Mouse (Mus musculus) kidney, postnatal 0 days (tissue): ENCODE measurements around the gene Trappc12. TPM values are rescaled to one million over a fixed set of nuclear protein-coding genes. Genes with fewer than 3 reads are reported as not detected.
"Not testable (repeated sequence)": the region's sequence is repeated elsewhere in the genome, so short reads cannot be mapped to it uniquely, and the experiment has no call there.

Source experiments
- ATAC-seq: fragments of 200-750 bp; cut with Nextera tagmentation; replicated peaks from 2 replicates; pipeline ENCODE4 v1.8.0; 2017; ENCODE audit warnings: low read depth, moderate number of reproducible peaks, moderate TSS enrichment, moderate library complexity; ENCODE audit not compliant: low FRiP score
- DNase-seq: peaks from one replicate; pipeline ENCODE4 v3.0.0-alpha.2; 2016; ENCODE audit warnings: low spot score
- H3K27ac ChIP-seq: fragments of 300-500 bp; sonication (generic); 2 replicates; pipeline ENCODE4 v1.5.1; 2014; ENCODE audit warnings: mild to moderate bottlenecking
- H3K27me3 ChIP-seq: fragments of 300-500 bp; sonication (generic); 2 replicates; pipeline ENCODE4 v1.6.1; 2014; ENCODE audit warnings: low read length, mixed read lengths; ENCODE audit not compliant: insufficient read depth
- H3K36me3 ChIP-seq: fragments of 300-500 bp; sonication (generic); 2 replicates; pipeline ENCODE4 v1.6.1; 2014; ENCODE audit warnings: low read length, mixed read lengths; ENCODE audit not compliant: insufficient read depth
- H3K4me1 ChIP-seq: fragments of 300-500 bp; sonication (generic); replicated peaks from 2 replicates; pipeline ENCODE4 v1.6.1; 2014; ENCODE audit warnings: antibody characterized with exemption, low read length, mixed read lengths; ENCODE audit not compliant: insufficient read depth
- H3K4me2 ChIP-seq: fragments of 300-500 bp; sonication (generic); 2 replicates; pipeline ENCODE4 v1.6.1; 2014; ENCODE audit warnings: mild to moderate bottlenecking, low read length, moderate library complexity, mixed read lengths
- H3K4me3 ChIP-seq: fragments of 300-500 bp; sonication (generic); replicated peaks from 2 replicates; pipeline ENCODE4 v1.5.1; 2014; ENCODE audit warnings: low read depth, low read length
- H3K9ac ChIP-seq: fragments of 300-500 bp; sonication (generic); 2 replicates; pipeline ENCODE4 v1.6.1; 2014; ENCODE audit warnings: low read depth, low read length
- H3K9me3 ChIP-seq: fragments of 300-500 bp; sonication (generic); replicated peaks from 2 replicates; pipeline ENCODE4 v1.6.1; 2016; ENCODE audit warnings: low read length, inconsistent platforms, mixed read lengths
- CTCF ChIP-seq: IDR thresholded peaks from 2 replicates; pipeline ENCODE4 v1.5.1; 2016; ENCODE audit warnings: antibody characterized with exemption, low read depth, mild to moderate bottlenecking, moderate library complexity
- WGBS: fragments of 180-500 bp; shearing (Covaris S2); extraction: QIAGEN DNeasy Blood & Tissue Kit; methylation state at CpG from one replicate; pipeline ENCODE4 v1.1.7; 2014; 5-methylcytosine and 5-hydroxymethylcytosine counted together
- polyA plus RNA-seq: library from polyadenylated mRNA; unstranded; fragments of >200 nt; fragmentation: Nextera tagmentation; extraction: Ambion mirVana; gene quantifications from 2 replicates; pipeline ENCODE4 v1.2.1, GENCODE M21; 2015

Gene Trappc12
- polyA plus RNA-seq, 1 experiment from 2014 or later = 29.5 TPM

GRCm38 (mm10) chr12:28743328-28743727 is 6.9 kb downstream of the Trappc12 start:
- Histone ChIP-seq H3K9ac (no peak overlapping the region), H3K9me3 (no peaks in the 10 kb centered on the region), H3K27ac (no peak overlapping the region), H3K4me3 (no peak overlapping the region), H3K4me1 (no peaks in the 10 kb centered on the region), H3K27me3 (no peaks in the 10 kb centered on the region), H3K36me3 (peaks cover 6% of the 10 kb centered on the region; the same call in 1 of the 2 replicates), H3K4me2 (no peak overlapping the region)
- WGBS = 82% methylated on average over 3 of the region's 3 CpGs
- DNase-seq = no peak
- TF ChIP-seq CTCF = no peak
- no peak for ATAC-seq

GRCm38 (mm10) chr12:28735293-28735692 is 15.0 kb downstream of the Trappc12 start:
- no peak for DNase-seq
- Histone ChIP-seq H3K9me3 (no peaks in the 10 kb centered on the region), H3K27ac (no peak overlapping the region), H3K4me3 (no peak overlapping the region), H3K9ac (no peak overlapping the region), H3K4me2 (no peak overlapping the region), H3K4me1 (no peaks in the 10 kb centered on the region), H3K36me3 (peaks cover 36% of the 10 kb centered on the region), H3K27me3 (no peaks in the 10 kb centered on the region)
- WGBS = 87% methylated on average over 3 of the region's 3 CpGs
- no peak for ATAC-seq
- no peak for TF ChIP-seq CTCF

GRCm38 (mm10) chr12:28734271-28734670 is 16.0 kb downstream of the Trappc12 start:
- WGBS = 100% methylated on average over 1 of the region's 1 CpGs
- ATAC-seq (no peak), DNase-seq (no peak)
- no peak overlapping the region for H3K27ac ChIP-seq
- H3K9me3 ChIP-seq = no peaks in the 10 kb centered on the region
- H3K9ac ChIP-seq = no peak overlapping the region
- no peak overlapping the region for H3K4me2 ChIP-seq
- TF ChIP-seq CTCF = no peak
- H3K36me3 ChIP-seq = peaks cover 41% of the 10 kb centered on the region
- H3K27me3 ChIP-seq = no peaks in the 10 kb centered on the region
- no peaks in the 10 kb centered on the region for H3K4me1 ChIP-seq
- H3K4me3 ChIP-seq = no peak overlapping the region

- H3K4me1 ChIP-seq, ATAC-seq, DNase-seq, H3K27me3 ChIP-seq, H3K4me2 ChIP-seq, H3K9ac ChIP-seq, H3K27ac ChIP-seq, H3K4me3 ChIP-seq, H3K9me3 ChIP-seq: not testable (repeated sequence)
- 90% methylated on average over 6 of the region's 6 CpGs for WGBS
- H3K36me3 ChIP-seq = peaks cover 41% of the 10 kb centered on the region
Observed at GRCm38 (mm10) chr12:28733520-28734245, 16.6 kb downstream of the Trappc12 start.

GRCm38 (mm10) chr12:28732631-28733030 is 17.6 kb downstream of the Trappc12 start:
- WGBS = 88% methylated on average over 8 of the region's 8 CpGs
- no peak for ATAC-seq
- H3K9ac ChIP-seq = no peak overlapping the region
- H3K27me3 ChIP-seq = no peaks in the 10 kb centered on the region
- no peak for DNase-seq
- H3K9me3 ChIP-seq = no peaks in the 10 kb centered on the region
- H3K27ac ChIP-seq = no peak overlapping the region
- no peaks in the 10 kb centered on the region for H3K4me1 ChIP-seq
- no peak overlapping the region for H3K4me3 ChIP-seq
- peaks cover 38% of the 10 kb centered on the region for H3K36me3 ChIP-seq
- TF ChIP-seq CTCF = no peak
- H3K4me2 ChIP-seq = no peak overlapping the region

- H3K27ac ChIP-seq = no peak overlapping the region
- no peak overlapping the region for H3K4me2 ChIP-seq
- 85% methylated on average over 5 of the region's 5 CpGs for WGBS
- no peak overlapping the region for H3K9ac ChIP-seq
- DNase-seq = no peak
- no peak for ATAC-seq
- H3K4me3 ChIP-seq = no peak overlapping the region
- H3K27me3 ChIP-seq = no peaks in the 10 kb centered on the region
- TF ChIP-seq CTCF = no peak
- H3K36me3 ChIP-seq = peaks cover 21% of the 10 kb centered on the region; the same call in 1 of the 2 replicates
- no peaks in the 10 kb centered on the region for H3K4me1 ChIP-seq
- no peaks in the 10 kb centered on the region for H3K9me3 ChIP-seq
Observed at GRCm38 (mm10) chr12:28727061-28727460, 23.2 kb downstream of the Trappc12 start.

GRCm38 (mm10) chr12:28726204-28726603 is 24.1 kb downstream of the Trappc12 start:
- TF ChIP-seq CTCF = no peak
- 92% methylated on average over 4 of the region's 4 CpGs for WGBS
- Histone ChIP-seq H3K4me3 (no peak overlapping the region), H3K4me2 (no peak overlapping the region), H3K4me1 (no peaks in the 10 kb centered on the region), H3K9me3 (no peaks in the 10 kb centered on the region), H3K9ac (no peak overlapping the region), H3K27me3 (no peaks in the 10 kb centered on the region), H3K36me3 (peaks cover 25% of the 10 kb centered on the region), H3K27ac (no peak overlapping the region)
- ATAC-seq (no peak), DNase-seq (no peak)
